Mouse (Mus musculus) thymus, adult 2 months (tissue): ENCODE results near the gene Gm9376. TPM values are rescaled to one million over a fixed set of nuclear protein-coding genes. Genes with fewer than 3 reads are reported as not detected.

Source experiments
- DNase-seq: peaks from one replicate; pipeline ENCODE4 v3.0.0; 2021
- H3K27ac ChIP-seq: fragments of 200-500 bp; 2 replicates; pipeline ENCODE4 v1.5.1; 2012; ENCODE audit warnings: low read length, control low read depth; ENCODE audit not compliant: control insufficient read depth, insufficient read depth
- H3K27me3 ChIP-seq: fragments of 200-500 bp; 2 replicates; pipeline ENCODE4 v1.6.1; 2012; ENCODE audit warnings: mild to moderate bottlenecking, low read length, moderate library complexity, mixed read lengths; ENCODE audit not compliant: control insufficient read depth, insufficient read depth
- H3K36me3 ChIP-seq: fragments of 200-500 bp; 2 replicates; pipeline ENCODE4 v1.6.1; 2012; ENCODE audit warnings: mild to moderate bottlenecking, low read length, moderate library complexity; ENCODE audit not compliant: control insufficient read depth, insufficient read depth
- H3K4me1 ChIP-seq: fragments of 200-500 bp; replicated peaks from 2 replicates; pipeline ENCODE4 v1.6.1; 2012; ENCODE audit warnings: low read length; ENCODE audit not compliant: control insufficient read depth, insufficient read depth
- H3K4me3 ChIP-seq: fragments of 200-500 bp; 2 replicates; pipeline ENCODE4 v1.5.1; 2012; ENCODE audit warnings: mild to moderate bottlenecking, low read length, control low read depth, moderate library complexity; ENCODE audit not compliant: control insufficient read depth, insufficient read depth
- CTCF ChIP-seq: fragments of 200-500 bp; IDR thresholded peaks from 2 replicates; pipeline ENCODE4 v1.5.1; 2012; ENCODE audit warnings: mild to moderate bottlenecking, control low read depth, low read length, moderate library complexity, borderline replicate concordance; ENCODE audit not compliant: control insufficient read depth, poor library complexity, insufficient read depth; ENCODE audit errors: extremely low read depth
- POLR2A ChIP-seq: fragments of 200-500 bp; IDR thresholded peaks from 2 replicates; pipeline ENCODE4 v1.6.1; 2012; ENCODE audit warnings: mild to moderate bottlenecking, low read length, control low read depth, moderate library complexity; ENCODE audit not compliant: control insufficient read depth, poor library complexity, insufficient read depth; ENCODE audit errors: extremely low read depth
- whole genome bisulfite sequencing: fragments of 180-500 bp; shearing (Covaris S2); methylation state at CpG from one replicate; pipeline ENCODE4 v1.1.7; 2018; 5-methylcytosine and 5-hydroxymethylcytosine counted together
- polyA plus RNA-seq: library from polyadenylated mRNA; depleted of rRNA; stranded (reverse); fragments of >200 nt; gene quantifications from 2 replicates; pipeline ENCODE4 v1.2.3, GENCODE M21; 2012

The Gm9376 gene
- polyA plus RNA-seq, 1 experiment: not detected

DNA sequence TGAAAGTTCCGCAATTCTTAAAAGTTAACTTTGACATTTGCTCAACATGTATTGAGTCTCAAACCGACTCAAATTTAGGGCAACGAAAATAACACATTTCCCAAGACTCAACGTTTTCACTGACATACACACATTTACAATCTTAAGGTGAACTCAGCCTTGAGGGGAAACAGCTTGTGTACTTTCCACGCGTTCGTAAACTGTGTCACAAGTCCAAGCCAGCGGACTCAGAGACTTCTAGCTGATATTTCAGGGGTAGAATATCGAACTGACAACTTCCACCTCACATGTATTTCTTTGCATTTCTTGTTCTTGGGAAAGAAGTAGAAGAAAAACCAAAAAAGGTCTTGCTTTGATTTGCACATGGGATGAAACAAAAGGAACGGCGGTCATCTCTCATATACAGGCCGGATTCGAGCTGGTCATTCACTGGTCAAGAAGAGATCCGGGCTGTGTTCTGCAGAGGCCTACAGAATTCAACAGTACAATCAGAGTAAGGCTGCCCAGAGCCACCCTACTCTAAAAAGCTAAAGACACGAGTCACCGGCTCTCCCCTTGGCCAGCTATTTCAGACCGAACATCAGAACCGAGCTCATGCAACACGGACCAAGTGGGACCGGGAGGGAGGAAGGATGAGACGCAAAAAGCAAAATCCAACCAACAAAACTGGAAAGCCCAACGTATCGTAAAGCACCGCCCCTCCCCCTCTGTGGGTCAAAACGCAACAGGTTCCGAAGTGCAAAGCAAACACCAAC lies 32.8 kb upstream of the Gm9376 start:
- WGBS: 12% methylated on average over 26 of the region's 26 CpGs
- peaks cover 39% of the 10 kb centered on the region for H3K27me3 ChIP-seq
- H3K27ac ChIP-seq: no peak overlapping the region
- H3K36me3 ChIP-seq: no peaks in the 10 kb centered on the region
- H3K4me3 ChIP-seq: no peak overlapping the region
- H3K4me1 ChIP-seq: peaks cover 10% of the 10 kb centered on the region; the same call in 1 of the 2 replicates
- no peak for TF ChIP-seq POLR2A
- TF ChIP-seq CTCF: no peak
- no peak for DNase-seq

DNA sequence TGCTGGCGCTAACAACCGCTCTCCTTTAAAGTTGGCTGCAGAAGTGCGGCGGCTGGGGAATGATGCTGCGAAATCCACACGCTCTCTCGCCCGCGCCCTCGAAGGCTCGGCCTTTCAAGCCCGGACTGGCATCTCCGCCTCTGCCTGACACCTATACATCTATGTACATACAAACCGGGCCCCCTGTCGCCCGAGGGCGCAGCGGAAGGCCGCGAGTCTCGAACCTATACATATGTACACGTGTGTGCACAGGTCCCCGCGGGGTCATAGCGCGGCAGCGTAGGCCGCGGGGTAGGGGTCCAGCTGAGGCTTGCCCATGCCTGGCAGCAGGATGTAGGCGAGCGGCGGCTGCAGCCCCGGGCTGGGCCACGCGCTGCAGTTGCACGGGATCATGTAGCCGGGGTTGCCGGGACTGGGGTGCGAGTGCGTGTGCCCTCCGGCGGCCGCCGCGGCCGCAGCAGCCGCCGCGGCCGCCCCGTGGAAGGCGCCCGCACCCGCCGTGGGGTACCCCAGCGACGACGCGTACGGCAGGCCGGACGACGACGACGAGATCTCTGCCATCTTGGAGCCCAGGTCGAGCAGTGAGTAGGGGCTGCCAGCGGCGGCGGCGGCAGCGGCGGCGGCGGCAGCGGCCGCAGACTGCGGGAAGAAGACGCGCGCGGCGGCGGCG lies 32.1 kb upstream of the Gm9376 start:
- Histone ChIP-seq H3K27ac (no peak overlapping the region), H3K4me3 (no peak overlapping the region), H3K36me3 (no peaks in the 10 kb centered on the region), H3K27me3 (peaks cover 40% of the 10 kb centered on the region), H3K4me1 (peaks cover 10% of the 10 kb centered on the region; the same call in 1 of the 2 replicates)
- DNase-seq: no peak
- 3% methylated on average over 83 of the region's 84 CpGs for WGBS
- no peak for TF ChIP-seq CTCF
- TF ChIP-seq POLR2A: no peak

DNA sequence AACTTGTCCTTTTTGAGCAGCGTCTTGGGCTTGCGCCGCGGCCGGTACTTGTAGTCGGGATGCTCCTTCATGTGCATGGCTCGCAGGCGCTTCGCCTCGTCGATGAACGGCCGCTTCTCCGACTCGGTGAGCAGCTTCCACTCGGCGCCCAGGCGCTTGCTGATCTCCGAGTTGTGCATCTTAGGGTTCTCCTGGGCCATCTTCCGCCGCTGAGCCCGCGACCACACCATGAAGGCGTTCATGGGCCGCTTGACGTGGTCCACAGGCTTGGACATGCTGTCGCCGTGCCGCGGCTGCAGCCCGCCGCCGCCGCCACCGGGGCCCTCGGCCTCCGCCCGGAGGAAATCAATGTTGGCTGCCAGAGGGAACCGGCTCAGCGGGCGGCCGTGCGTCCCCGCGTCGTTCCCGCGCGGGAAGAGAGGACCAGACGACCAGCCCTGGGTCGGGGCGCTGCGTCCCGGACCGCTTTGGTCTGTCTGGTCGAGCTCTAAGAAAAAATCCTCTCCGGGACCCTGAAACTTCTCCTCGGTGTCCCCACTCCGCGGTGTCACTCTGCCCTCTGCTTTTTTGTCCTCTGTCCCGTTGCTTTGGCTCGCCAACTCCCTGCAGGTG lies 31.3 kb upstream of the Gm9376 start:
- Histone ChIP-seq H3K4me1 (peaks cover 10% of the 10 kb centered on the region; the same call in 1 of the 2 replicates), H3K36me3 (no peaks in the 10 kb centered on the region), H3K27me3 (peaks cover 39% of the 10 kb centered on the region), H3K4me3 (no peak overlapping the region), H3K27ac (no peak overlapping the region)
- no peak for DNase-seq
- WGBS: 2% methylated on average over 62 of the region's 62 CpGs
- TF ChIP-seq CTCF (no peak), POLR2A (no peak)

GRCm38 (mm10) chr14:118235973-118236885 lies 30.5 kb upstream of the Gm9376 start:
- no peaks in the 10 kb centered on the region for H3K36me3 ChIP-seq
- peak overlapping the region; percentile 32 for H3K4me3 ChIP-seq
- WGBS: 2% methylated on average over 73 of the region's 73 CpGs
- no peak overlapping the region for H3K27ac ChIP-seq
- H3K27me3 ChIP-seq: peaks cover 34% of the 10 kb centered on the region
- DNase-seq: peak; percentile 24
- no peak for TF ChIP-seq POLR2A
- TF ChIP-seq CTCF: no peak
- peaks cover 10% of the 10 kb centered on the region; the same call in 1 of the 2 replicates for H3K4me1 ChIP-seq

GRCm38 (mm10) chr14:118236886-118237289 lies 29.9 kb upstream of the Gm9376 start, which contains the start of gene Sox21:
Sox21 (minus strand) TSS chr14:118237030.
- TF ChIP-seq POLR2A (no peak), CTCF (no peak)
- H3K4me1 ChIP-seq: peaks cover 10% of the 10 kb centered on the region; the same call in 1 of the 2 replicates
- peak; percentile 11 for DNase-seq
- no peaks in the 10 kb centered on the region for H3K36me3 ChIP-seq
- peak within 1 kb of the TSS; percentile 32 for H3K4me3 ChIP-seq
- no peak within 1 kb of the TSS for H3K27ac ChIP-seq
- H3K27me3 ChIP-seq: peaks cover 28% of the 10 kb centered on the region
- under 1% methylated on average over 34 of the region's 34 CpGs for WGBS

- WGBS: 23% methylated on average over 6 of the region's 6 CpGs
- H3K36me3 ChIP-seq: no peaks in the 10 kb centered on the region
- H3K4me1 ChIP-seq: peaks cover 10% of the 10 kb centered on the region; the same call in 1 of the 2 replicates
- H3K27ac ChIP-seq: no peak overlapping the region
- H3K4me3 ChIP-seq: no peak overlapping the region
- H3K27me3 ChIP-seq: peaks cover 28% of the 10 kb centered on the region
- DNase-seq: no peak
- TF ChIP-seq POLR2A (no peak), CTCF (no peak)
These were observed 29.0 kb upstream of the Gm9376 start for GRCm38 (mm10) chr14:118237786-118238185.
